Mouse (Mus musculus) thymus, adult 2 months (tissue): ENCODE data around the gene Elf4.

Experiments
- CTCF ChIP-seq: fragments of 200-500 bp; IDR thresholded peaks from 2 replicates; pipeline ENCODE4 v1.5.1; 2012; ENCODE audit warnings: mild to moderate bottlenecking, control low read depth, low read length, moderate library complexity, borderline replicate concordance; ENCODE audit not compliant: control insufficient read depth, poor library complexity, insufficient read depth; ENCODE audit errors: extremely low read depth
- POLR2A ChIP-seq: fragments of 200-500 bp; IDR thresholded peaks from 2 replicates; pipeline ENCODE4 v1.6.1; 2012; ENCODE audit warnings: mild to moderate bottlenecking, low read length, control low read depth, moderate library complexity; ENCODE audit not compliant: control insufficient read depth, poor library complexity, insufficient read depth; ENCODE audit errors: extremely low read depth

DNA sequence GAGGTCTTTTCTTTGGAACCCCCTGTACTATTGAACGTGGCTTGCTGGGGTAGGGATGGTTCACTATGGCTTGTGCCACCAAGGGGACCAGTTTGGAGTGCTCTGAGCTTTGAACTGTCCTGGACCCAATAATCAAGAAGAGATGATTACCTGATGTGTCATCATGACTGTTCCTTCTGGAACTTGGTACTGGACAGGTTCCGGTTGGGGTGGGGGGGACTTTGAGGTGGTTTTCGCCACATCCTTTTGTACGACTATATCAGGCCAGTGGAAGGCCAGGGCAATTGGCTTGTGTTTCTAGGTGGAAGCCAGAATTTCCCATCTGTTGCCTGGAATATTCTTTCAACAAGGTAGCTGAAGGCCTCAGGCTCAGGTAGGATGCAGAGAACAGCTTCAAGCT lies 704 bp upstream of the Elf4 start:
- TF ChIP-seq CTCF (no peak), POLR2A (no peak)
